ENCODE assay signal across 7 mouse cellular contexts in the genomic region with DNA sequence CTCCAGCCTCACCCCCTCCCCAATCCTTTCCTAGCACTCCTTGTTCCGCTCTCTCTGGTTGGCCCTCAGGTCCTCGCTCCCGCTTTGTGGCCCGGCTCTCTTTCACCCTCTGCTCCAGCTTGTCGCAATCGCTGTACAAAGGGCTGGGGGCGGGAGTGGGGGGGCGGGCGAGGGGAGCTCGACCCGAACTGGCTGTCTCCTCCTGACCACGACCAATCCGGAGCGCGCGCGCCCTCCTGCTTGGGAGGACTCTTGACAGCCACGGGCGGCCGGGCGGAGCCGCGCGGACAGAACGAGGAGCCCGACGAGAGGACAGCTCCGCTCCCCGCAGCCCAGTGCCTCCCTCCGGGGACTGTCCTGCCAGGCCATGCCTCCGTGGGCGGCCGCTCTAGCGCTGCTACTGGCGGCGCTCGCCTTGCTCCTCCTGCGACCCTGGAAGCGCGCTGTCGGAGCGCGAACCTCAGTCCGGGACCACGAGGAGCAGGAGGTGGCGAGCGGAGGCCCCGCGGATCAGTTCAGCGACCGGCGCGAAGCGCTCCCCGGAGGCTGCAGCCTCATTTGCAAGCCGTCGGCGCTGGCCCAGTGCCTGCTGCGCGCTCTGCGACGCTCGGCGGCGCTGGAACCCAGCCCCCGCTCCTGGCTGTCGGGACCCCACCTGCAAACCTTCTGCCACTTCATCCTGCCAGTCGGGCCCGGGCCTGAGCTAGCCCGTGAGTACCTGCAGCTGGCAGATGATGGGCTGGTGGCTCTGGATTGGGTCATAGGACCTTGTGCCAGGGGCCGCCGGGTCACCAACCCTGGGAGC. TPM values are rescaled to one million over a fixed set of nuclear protein-coding genes. Genes with fewer than 3 reads are reported as not detected.
DNase-seq lines count a peak whose midpoint lies in the region; ATAC-seq and TF ChIP-seq lines count a peak whose summit lies in the region.

A gene (plus strand): TSS at position 290 of the 805 bp plus-strand sequence.

- H3K9ac ChIP-seq in forebrain, embryonic 13.5 days, result peak within 1 kb of the TSS; percentile 66

- peaks cover 29% of the 10 kb centered on the region for H3K27me3 ChIP-seq in forebrain, embryonic 13.5 days
- H3K27me3 ChIP-seq in small intestine, adult 2 months (ENCODE audit: control insufficient read depth, insufficient read depth, low read length), result no peaks in the 10 kb centered on the region; the same call in 1 of the 2 replicates

- no peaks in the 10 kb centered on the region for H3K36me3 ChIP-seq in forebrain, embryonic 13.5 days (ENCODE audit: poor library complexity, severe bottlenecking)
- no peaks in the 10 kb centered on the region for H3K36me3 ChIP-seq in small intestine, adult 2 months (ENCODE audit: control insufficient read depth, insufficient read depth, low read length)

- peak within 1 kb of the TSS; percentile 56 for H3K4me3 ChIP-seq in forebrain, embryonic 13.5 days
- H3K4me3 ChIP-seq in small intestine, adult 2 months (ENCODE audit: low read depth, low read length), result peak within 1 kb of the TSS; percentile 70

- peak; percentile 53 for TF ChIP-seq POLR2A in small intestine, adult 2 months (IDR thresholded peaks at IDR 0.05; ENCODE audit: low read depth, low read length)

- ATAC-seq in forebrain, embryonic 13.5 days, result peak; percentile 56
- peak; percentile 27 for ATAC-seq in megakaryocyte progenitor cell, adult 5-6 weeks (replicated peaks; ENCODE audit: poor library complexity)

- WGBS in forebrain, embryonic 13.5 days, result 0% methylated on average over 68 of the region's 72 CpGs
- WGBS in small intestine, adult 2 months, result under 1% methylated on average over 72 of the region's 72 CpGs

- peak within 1 kb of the TSS; percentile 95 for H3K4me2 ChIP-seq in forebrain, embryonic 13.5 days

- no peak within 1 kb of the TSS; the same call in 1 of the 2 replicates for H3K27ac ChIP-seq in forebrain, embryonic 13.5 days
- peak within 1 kb of the TSS; percentile 39; the same call in 1 of the 2 replicates for H3K27ac ChIP-seq in small intestine, adult 2 months (ENCODE audit: insufficient read depth, low read depth, low read length)

- TF ChIP-seq CTCF in small intestine, adult 2 months (IDR thresholded peaks at IDR 0.05; ENCODE audit: extremely low read depth, insufficient read length, insufficient replicate concordance, low read depth, low read length), result no peak

- intact Hi-C loops in left cerebral cortex, postnatal 36 days (cut with DNase I), result no loop called here

- peaks cover 48% of the 10 kb centered on the region for H3K4me1 ChIP-seq in forebrain, embryonic 13.5 days
- peaks cover 32% of the 10 kb centered on the region for H3K4me1 ChIP-seq in small intestine, adult 2 months (ENCODE audit: control insufficient read depth, insufficient read depth, insufficient read length, low read length)

- peak; percentile 97 for DNase-seq in Muller cell, postnatal 12 days (ENCODE audit: inconsistent ontology term)
- peak; percentile 34 for DNase-seq in c-Kit-positive CD71-positive TER-119-positive erythroid progenitor cells, embryonic 14.5 days (ENCODE audit: low spot score)
- peak; percentile 85 for DNase-seq in heart, postnatal 4 days
- peak; percentile 62 to 66 for DNase-seq in left cerebral cortex, postnatal 36 days (ENCODE audit: low spot score in 2 of 2)

- no peaks in the 10 kb centered on the region for H3K9me3 ChIP-seq in forebrain, embryonic 13.5 days (replicated peaks)

RNA-seq across cellular contexts. Expression of the gene that starts here (rescaled TPM):
- polyA plus RNA-seq in forebrain, embryonic 13.5 days (2015; fragmentation: Nextera tagmentation; extraction: Ambion mirVana), result 3.0 and 3.8 TPM in 2 replicates
- total RNA-seq in heart, postnatal 4 days (2021), result 1 to 10 TPM; 1.4 to 1.5 TPM
- 1 to 10 TPM; 1.2 to 1.3 TPM for total RNA-seq in left cerebral cortex, postnatal 36 days (2021)
- total RNA-seq in megakaryocyte progenitor cell, adult 5-6 weeks (2015), result 3.2 and 3.4 TPM in 2 replicates
- total RNA-seq in megakaryocyte progenitor cell, adult 5-6 weeks (2017), result 3.6 and 4.6 TPM in 2 replicates
- polyA plus RNA-seq in small intestine, adult 2 months (2012; rRNA removed), result 2.7 and 3.7 TPM in 2 replicates

Comparison
In these comparisons a context has a peak if more than half of its experiments do, and no peak if none do; other contexts are left out.
1. DNase-seq: peak in every context shown above with its lines; median percentile 97 in Muller cell, postnatal 12 days; 85 in heart, postnatal 4 days; 64 in left cerebral cortex, postnatal 36 days; 34 in c-Kit-positive CD71-positive TER-119-positive erythroid progenitor cells, embryonic 14.5 days.